Mouse (Mus musculus) erythroblast, embryonic 14.5 days (primary cell): ENCODE results near the gene Fam229a.

Experiments
- GATA1 ChIP-seq: IDR thresholded peaks from 2 replicates; pipeline ENCODE4 v1.6.1; 2012; ENCODE audit warnings: low read length, inconsistent platforms, mixed read lengths
- TAL1 ChIP-seq: IDR thresholded peaks from 3 replicates; pipeline ENCODE4 v1.6.1; 2012; ENCODE audit warnings: low read length, inconsistent platforms, mixed read lengths

DNA sequence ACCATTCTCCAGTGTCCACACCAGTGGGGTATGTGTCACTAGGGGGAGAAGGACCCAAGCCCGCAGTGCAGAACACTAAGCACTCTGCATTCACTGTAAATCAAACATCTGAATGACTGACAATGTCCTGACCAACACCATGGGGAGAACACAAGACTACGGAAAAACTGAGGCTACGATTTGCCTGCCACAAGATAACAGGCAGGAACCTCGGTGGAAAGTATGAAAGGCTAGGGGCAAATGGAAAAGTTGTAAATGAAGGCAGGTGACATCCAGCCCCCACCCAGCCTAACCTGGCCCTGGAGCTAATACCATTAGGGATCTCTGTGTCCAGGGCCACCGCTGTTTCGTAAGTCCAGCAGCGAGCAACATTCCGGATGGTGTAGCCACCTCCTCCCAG lies 27.5 kb downstream of the Fam229a start:
- no peak for TF ChIP-seq GATA1
- no peak for TF ChIP-seq TAL1
